Mouse (Mus musculus): ENCODE data around the gene Phox2b. TPM values are rescaled to one million over a fixed set of nuclear protein-coding genes. Genes with fewer than 3 reads are reported as not detected.

Gene Phox2b
- polyA plus RNA-seq (2014; fragmentation: Illumina TruSeq; extraction: RNeasy Lipid Tissue Mini Kit (QIAGEN cat#74804)), result not detected

DNA sequence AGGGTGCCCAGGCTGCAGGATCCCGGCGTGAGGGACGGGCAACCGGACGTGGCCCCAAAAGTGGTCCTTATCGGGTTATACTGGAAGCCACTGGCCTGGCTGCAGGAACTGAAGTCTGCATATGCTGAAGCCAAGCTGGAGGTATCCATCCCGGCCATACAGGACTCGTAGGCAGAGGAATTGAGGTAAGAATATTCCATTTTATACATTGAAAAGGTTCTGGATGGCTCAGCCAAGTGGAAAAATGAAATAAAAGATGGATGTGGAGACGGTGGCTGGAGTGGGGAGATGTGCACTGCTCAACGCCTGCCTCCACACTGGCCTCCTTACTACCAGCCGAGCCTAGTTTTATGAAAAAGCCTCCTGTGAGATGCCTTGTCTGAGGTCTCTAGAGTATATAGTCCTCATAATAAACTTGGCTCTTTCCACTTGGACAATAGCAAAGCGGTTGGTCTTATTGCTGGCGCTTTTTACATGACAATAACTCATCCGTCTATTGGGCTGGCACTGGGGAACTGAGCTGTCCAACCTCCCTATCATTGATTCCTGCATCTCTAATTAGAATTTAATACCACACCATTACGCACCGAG, at the start of gene Phox2b:
Gene Phox2b, minus strand, starts transcription at position 569 of the 591 bp plus-strand sequence.

Other genes starting within 250 kb of the Phox2b start
- gene Tmem33, start 161.3 kb upstream of the Phox2b start, polyA plus RNA-seq (2014; fragmentation: Illumina TruSeq; extraction: RNeasy Lipid Tissue Mini Kit (QIAGEN cat#74804)), result 245 TPM
- 239 TPM for gene Slc30a9, start 207.7 kb upstream of the Phox2b start, polyA plus RNA-seq (2014; fragmentation: Illumina TruSeq; extraction: RNeasy Lipid Tissue Mini Kit (QIAGEN cat#74804))